Mouse (Mus musculus): ENCODE data around the gene Pias3.
"Not testable (repeated sequence)": the region's sequence is repeated elsewhere in the genome, so short reads cannot be mapped to it uniquely, and the experiment has no call there.

Gene Pias3

GRCm38 (mm10) chr3:96686057-96686456 lies 10.1 kb upstream of the Pias3 start:
- not testable (repeated sequence) for DNase-seq

DNA sequence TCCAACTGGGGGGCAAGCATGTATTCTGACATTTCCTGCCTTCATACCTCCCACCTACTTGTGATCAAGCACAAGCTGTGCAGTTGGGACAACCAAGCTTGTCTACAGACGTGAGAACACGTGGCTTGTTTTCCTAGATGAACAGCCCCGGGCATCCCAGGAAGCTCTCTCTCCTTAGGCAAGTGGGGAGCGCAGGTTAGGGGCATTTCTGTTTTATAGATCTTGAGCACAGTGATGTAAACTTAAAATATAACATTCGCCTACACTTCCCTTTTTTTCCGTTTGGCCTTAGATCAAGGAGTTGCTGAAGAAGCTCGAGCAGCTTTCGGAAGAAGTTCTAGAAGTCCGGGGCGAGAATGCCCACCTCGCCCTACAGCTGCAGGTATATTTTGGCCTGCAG lies 7.3 kb upstream of the Pias3 start:
- no peak for DNase-seq

- no peak for DNase-seq
Measured at GRCm38 (mm10) chr3:96690298-96690697, 5.9 kb upstream of the Pias3 start.

DNA sequence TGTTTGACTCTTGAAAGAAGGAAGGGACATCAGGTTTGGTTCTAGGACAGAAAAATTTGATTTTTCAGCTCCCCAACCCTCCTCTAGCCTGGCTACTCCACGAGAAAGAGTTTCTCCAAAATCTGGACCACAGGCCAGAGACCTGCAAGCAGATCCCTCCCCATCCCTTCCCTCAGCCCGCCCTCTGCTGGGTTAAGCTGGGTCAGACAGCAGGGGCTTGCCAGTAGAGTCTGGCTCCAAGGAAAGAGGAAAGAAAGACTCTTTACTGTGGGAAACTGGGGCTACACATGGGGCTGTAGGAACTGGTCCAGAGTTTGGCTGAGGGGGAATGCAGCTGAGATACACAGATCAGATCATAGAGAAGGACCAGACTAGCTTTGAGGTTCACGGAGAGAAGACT lies 3.7 kb upstream of the Pias3 start:
- DNase-seq, result peak; percentile 35

DNA sequence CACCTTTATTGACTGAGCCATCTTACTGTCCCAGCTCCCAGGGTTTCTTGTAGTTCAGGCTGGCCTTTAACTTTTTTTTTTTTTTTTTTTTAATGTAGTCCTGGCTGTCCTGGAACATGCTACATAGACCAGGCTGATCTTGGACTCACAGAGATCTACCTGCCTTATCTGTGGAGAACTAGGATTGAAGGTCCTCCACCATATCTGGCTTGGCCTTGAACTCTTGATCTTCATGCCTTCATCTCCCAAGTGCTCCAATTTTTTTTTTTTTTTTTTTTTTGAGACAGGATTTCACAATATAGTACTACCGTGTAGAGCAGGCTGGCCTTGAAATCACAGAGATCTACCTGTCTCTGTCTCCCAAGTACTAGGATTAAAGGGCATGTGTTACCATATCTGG lies 2.6 kb upstream of the Pias3 start:
- no peak for DNase-seq

DNA sequence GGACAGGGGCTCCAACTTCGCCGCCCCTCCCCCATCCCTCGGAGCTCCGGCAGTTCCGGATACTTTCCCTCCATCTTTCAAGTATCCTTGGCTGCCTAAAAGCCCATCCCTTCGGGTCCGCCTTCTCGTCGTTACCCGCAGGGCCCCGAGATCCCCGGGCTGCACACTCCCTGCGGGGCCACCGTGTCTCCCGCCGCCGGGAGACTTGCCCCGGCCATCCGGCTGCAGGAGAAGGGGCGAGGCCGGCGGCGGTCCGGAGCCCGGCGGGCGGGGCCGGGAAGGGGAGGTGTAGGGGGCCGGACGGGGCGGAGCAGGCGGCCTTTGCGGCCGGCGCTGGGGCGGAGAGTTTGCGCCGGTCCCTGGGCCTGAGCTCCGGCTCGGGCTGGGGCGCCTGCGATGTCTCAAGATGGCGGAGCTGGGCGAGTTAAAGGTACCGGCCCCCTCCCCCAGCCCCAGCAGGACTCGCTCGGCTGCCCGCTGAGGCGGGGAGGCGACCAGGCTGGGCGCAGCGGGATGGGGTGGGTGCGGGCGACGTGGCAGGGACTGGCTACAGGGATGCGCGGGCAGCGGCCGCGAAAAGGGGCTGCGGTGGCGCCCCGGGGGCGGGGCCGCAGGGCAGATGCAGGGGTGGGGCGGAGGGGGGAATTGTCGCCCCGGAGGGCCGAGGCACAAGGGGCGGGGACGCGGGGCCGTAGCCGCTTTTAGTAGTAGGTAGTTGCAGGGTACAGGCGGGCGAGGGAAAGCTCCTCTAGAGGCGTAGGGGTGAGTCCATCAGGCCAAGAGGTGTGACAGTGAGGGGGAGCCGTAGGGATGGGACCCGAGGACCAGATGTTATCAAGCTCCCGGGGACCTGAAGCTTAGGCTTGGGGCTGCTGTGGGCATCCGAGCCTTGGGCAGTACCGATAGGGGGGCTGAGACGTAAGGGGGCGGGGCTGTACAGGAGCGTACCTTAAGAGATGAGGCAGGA lies 865 bp downstream of the Pias3 start:
- DNase-seq, result peak; percentile 80

DNA sequence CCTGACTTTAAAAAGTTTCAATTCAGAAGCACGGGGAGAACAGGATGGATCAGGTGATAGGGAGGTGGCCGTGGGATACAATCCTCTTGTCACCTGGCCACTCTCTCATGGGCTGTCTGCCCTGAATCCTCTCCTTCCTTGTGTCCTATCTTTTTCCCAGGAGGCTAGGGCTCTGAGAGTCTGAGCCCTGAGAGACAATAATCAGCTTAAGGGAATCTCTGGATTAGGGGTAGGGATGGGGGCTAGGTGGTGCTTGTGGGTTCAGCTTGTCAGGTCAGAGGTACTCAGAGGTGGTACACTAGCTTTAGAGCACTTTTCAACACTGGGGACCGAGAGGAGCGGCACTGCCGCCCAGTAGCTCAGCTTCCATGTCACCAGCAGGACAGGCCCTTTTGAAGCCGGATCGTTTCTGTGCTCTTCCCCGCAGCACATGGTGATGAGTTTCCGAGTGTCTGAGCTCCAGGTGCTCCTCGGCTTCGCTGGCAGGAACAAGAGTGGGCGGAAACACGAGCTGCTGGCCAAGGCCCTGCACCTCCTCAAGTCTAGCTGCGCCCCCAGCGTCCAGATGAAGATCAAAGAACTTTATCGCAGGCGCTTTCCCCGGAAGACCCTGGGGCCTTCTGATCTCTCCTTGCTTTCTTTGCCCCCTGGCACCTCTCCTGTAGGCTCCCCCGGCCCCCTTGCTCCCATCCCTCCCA lies 3.0 kb downstream of the Pias3 start:
- no peak for DNase-seq

DNA sequence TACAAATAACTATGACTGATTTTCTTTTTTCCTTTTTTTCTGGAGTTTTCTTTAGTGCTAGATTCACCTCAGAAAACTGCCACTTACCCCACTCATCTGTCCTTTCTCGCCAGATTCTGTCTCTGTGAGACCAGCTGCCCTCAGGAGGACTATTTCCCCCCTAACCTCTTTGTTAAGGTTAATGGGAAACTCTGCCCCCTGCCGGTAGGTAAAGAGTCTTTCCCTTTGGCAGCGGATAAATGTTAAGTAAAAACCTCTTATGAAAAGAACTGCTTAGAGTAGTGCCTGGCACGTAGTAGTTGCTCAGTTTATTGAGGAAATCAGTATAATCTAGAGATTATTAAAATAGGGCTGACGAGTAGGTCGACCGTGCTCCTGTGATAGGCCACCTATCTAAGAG lies 4.2 kb downstream of the Pias3 start:
- peak; percentile 74 for DNase-seq

DNA sequence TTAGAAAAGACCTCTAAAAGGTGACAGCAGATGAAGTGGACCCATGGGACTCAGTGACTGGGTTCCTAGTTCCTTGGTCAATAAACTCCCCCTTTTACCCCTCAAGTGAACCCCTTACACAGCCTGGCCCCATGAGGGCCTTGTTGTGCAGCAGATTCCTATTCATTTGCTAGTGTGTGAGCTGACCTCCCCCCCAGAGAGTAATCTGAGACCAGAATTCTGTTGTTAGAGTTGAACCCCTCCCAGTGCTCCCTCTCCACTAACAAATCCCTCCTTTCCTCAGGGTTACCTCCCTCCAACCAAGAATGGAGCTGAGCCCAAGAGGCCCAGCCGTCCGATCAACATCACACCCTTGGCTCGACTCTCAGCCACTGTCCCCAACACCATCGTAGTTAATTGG lies 4.8 kb downstream of the Pias3 start:
- DNase-seq, result no peak

- DNase-seq, result peak; percentile 81
Measured at GRCm38 (mm10) chr3:96704778-96705177, 8.6 kb downstream of the Pias3 start.

DNA sequence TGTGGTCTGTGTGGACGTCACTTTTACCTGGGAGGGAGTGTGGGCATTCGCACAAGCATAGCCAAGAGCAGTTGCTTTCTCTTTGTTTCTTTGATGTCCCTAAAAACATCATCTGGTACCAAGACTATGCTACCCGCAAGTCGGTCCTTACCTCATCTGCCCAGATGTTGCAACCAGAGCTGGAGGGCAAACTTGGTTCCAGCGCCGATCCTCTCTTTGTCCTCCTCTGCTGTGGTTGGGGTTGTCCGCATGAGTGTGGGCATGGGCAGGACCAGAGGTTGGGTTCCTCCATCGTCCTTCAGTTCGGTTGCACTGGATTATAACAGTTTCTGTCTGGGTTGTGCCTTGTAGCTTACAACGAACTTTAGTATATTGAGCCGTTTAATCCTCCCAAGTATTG lies 10.0 kb downstream of the Pias3 start:
- no peak for DNase-seq

DNA sequence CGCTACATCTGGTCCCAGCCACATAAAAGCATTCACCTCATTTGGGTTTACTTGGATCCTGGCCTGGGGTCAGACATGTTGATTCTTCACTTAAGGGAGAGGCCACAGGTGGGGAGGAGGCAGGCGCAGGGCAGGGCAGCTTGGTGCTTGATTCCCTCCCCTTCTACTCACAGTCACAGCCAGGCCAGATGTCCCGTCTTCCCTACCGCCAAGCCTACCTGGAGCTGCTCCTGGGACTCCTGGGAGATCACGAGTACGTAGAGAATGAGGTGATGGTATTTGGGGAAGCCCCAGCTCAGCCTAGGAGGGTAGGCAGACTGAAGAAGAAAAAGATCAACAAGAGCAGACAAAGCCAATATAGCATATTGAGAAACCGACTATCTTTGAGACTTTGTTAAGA lies 10.8 kb downstream of the Pias3 start:
- DNase-seq, result no peak

GRCm38 (mm10) chr3:96707903-96708683 lies 11.9 kb downstream of the Pias3 start, which contains the start of gene Nudt17:
Gene Nudt17 (minus strand): TSS chr3:96708562.
- peak; percentile 86 for DNase-seq

DNA sequence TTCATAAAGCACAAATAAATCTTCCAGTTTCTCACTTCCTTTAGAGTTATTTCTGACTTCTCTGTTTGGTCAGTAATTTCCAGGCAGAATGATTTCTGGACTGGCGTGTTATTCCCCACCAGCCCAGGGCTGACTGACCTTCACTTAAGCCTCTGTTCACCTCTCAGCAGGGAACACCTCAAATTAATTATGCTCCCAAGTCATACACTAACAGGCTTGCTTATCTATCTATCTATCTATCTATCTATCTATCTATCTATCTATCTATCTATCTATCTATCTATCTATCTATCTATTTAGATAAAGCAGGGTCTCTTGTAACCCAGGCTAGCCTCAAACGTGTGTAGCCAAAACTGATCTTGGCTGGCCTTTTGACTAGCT lies 12.5 kb downstream of the Pias3 start:
- DNase-seq, result no peak

DNA sequence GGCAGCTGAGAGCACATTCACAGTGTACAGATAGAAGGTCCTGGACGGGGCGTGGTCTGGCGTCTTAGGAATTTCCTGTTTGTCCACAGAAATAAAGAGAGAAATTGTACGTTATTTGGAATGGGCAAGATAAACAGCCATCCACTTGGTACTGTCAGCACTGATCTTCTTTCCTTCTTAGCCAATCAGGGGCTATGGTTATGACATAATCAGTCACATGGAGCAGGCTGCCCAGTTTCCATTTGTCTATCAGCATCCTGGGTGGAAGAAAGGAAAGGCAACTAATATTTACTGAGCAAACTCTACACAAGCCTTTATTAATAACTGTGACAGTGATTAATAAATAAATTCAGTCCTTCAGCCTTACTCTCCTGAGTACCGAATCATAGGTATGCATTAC lies 18.1 kb downstream of the Pias3 start:
- DNase-seq, result no peak

DNA sequence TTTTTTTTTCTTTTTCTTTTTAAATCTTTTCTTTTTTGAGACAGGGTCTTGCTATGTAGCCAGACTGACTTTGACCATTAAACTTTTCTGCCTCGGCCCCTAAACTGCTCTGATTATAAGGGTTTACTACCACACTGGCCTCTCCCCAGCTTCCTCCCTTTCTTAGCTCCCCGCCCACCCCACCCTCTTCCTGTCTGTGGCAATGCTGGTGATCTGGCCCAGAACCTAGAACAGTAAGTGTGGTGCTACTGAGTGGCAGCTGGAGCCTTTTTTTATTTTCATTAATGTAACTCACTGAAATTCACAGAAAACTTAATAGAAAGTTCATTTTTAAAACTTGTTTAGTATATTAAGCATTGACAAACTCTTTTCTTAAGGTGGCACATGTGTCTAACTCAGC lies 19.7 kb downstream of the Pias3 start:
- DNase-seq, result no peak

DNA sequence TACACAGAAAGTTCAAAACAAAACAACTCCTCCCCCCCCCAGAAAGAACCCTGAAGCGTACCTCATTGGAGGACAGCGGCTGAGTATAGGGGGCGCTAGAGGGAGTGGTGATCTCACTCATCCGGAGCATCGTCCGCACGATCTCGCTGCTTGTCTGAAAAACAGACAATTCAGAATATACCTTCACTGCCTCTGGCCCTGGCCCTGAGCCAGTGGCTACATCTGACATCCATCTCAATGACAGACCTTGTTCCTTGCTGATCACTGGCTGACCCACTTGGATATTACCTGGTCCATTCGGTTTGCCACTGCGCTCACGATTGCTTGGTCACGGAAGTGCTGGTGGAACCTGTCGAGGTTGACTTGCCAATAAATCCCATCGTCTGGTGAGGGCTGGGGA lies 23.0 kb downstream of the Pias3 start:
- peak; percentile 73 for DNase-seq

DNA sequence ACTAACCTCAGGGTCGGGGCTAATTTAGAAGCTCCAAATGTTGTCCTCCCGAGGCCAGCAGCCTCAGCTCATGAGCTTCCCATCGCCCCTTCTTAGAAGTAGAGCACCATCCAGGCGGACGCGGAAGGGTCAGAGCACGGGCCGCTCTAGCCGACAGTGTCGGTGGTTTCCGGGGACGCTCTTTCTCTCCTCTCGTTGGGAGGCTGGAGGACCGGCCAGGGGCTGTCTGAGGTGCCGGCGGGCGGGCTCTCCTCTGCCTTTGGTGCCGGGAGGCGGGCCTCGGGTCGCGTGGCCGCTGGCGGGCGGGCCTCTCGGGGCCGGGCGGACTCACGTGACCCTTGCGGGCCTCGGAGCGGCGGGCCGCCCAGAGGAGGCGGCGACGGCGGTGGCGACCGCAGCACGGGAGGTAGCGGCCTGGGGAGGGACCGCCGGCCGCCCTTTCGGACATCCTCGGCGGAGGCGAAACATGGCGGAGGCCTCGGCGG lies 31.2 kb downstream of the Pias3 start, which contains the start of the genes Polr3c and Rnf115:
Polr3c (minus strand) TSS at position 286 of the 485 bp plus-strand sequence.
Rnf115 (plus strand) TSS at position 322 of the 485 bp plus-strand sequence.
- peak; percentile 84 for DNase-seq

DNA sequence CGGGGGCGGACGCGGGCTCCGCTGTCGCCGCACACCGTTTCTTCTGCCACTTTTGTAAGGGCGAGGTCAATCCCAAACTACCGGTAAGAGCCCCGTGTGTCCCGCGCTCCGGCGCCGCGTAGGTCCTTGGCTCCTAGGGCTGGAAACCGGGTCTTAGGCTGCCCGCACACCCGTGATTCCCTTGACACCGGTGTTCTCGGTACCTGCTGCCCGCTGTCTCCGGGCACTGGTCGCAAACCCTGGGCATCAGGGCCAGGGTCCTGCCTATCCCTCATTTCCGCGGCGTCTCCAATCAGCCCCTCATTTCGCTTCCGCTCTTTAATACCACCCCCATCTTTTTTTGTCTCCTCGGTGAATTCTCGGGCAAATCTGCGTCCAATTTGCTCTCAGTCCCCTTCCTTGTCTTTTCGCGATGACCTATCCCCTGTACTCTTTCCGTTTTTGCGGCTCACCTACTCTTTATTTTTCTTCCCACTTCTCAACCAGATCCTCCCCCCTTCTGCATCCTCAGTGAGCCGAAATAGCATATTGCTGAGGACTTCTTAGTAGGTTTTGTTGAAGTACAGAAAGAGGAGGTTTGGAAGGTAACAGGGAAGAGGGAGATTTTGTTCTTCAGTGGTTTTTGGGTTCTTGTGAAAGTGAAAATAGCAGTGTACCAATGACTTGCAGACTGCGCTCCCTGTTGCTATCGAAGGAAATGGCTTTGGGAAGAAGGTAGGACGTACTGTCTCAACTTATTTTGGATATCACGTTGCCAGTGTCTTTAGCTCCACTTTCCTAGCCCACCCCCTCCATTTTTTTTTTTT lies 31.8 kb downstream of the Pias3 start:
- no peak for DNase-seq

GRCm38 (mm10) chr3:96728634-96729402 lies 32.6 kb downstream of the Pias3 start:
- no peak for DNase-seq

- DNase-seq, result no peak
Measured at GRCm38 (mm10) chr3:96729403-96729784, 33.2 kb downstream of the Pias3 start.

Data from thymus, postnatal 4 days (tissue).